Comparison of ENCODE assay signal across 8 mouse cellular contexts in genomic region chr1:86053198-86053921, GRCm38 (mm10). TPM values are rescaled to one million over a fixed set of nuclear protein-coding genes. Genes with fewer than 3 reads are reported as not detected.
DNase-seq lines count a peak whose midpoint lies in the region; ATAC-seq and TF ChIP-seq lines count a peak whose summit lies in the region.
"Had no signal": no experiment of that assay in that cellular context is flagged by ENCODE, and none has a peak within 500 bp of the region (broad histone marks: within the 10 kb centered on the region; RNA-seq: fewer than 3 reads in every experiment).

No protein-coding gene starts in this region.

- H3K4me3 ChIP-seq in midbrain, embryonic 11.5 days (ENCODE audit: low read depth, low read length): no peak overlapping the region
- no peak overlapping the region for H3K4me3 ChIP-seq in midbrain, embryonic 10.5 days
- H3K4me3 ChIP-seq in lung, adult 2 months (replicated peaks; ENCODE audit: extremely low read depth, low read depth, low read length): no peak overlapping the region

- 87% methylated on average over 12 of the region's 12 CpGs for WGBS in midbrain, embryonic 11.5 days
- WGBS in midbrain, embryonic 10.5 days: 87% methylated on average over 12 of the region's 12 CpGs
- 69% methylated on average over 12 of the region's 12 CpGs for WGBS in lung, adult 2 months

- no peaks in the 10 kb centered on the region for H3K27me3 ChIP-seq in midbrain, embryonic 11.5 days (ENCODE audit: control insufficient read depth, insufficient read depth, low read length)
- peaks cover 9% of the 10 kb centered on the region for H3K27me3 ChIP-seq in midbrain, embryonic 10.5 days (ENCODE audit: low read depth, poor library complexity, severe bottlenecking)

- no peak overlapping the region for H3K27ac ChIP-seq in midbrain, embryonic 11.5 days (ENCODE audit: low read depth, low read length)
- no peak overlapping the region for H3K27ac ChIP-seq in midbrain, embryonic 10.5 days (replicated peaks)

- TF ChIP-seq POLR2A in lung, adult 2 months (IDR thresholded peaks at IDR 0.05; ENCODE audit: borderline replicate concordance, extremely low read depth, low read depth, low read length): no peak

- no peaks in the 10 kb centered on the region for H3K4me1 ChIP-seq in midbrain, embryonic 11.5 days (ENCODE audit: control insufficient read depth, insufficient read depth, low read length)
- no peaks in the 10 kb centered on the region for H3K4me1 ChIP-seq in midbrain, embryonic 10.5 days
- H3K4me1 ChIP-seq in lung, adult 2 months (ENCODE audit: control insufficient read depth, insufficient read depth, low read length): no peaks in the 10 kb centered on the region

- DNase-seq in midbrain, embryonic 11.5 days (ENCODE audit: low spot score, missing footprints): peak; percentile 69
- no peak for DNase-seq in midbrain, embryonic 10.5 days (ENCODE audit: low spot score)
- peak; percentile 73 for DNase-seq in cerebellum, adult 9-11 months
- DNase-seq in gastrocnemius, postnatal 36 days: peak; percentile 50 to 66
- DNase-seq in left cerebral cortex, adult 8-10 months (ENCODE audit: low spot score in 2 of 2): peak; percentile 62 to 79
- DNase-seq in lung, adult 2 months: no peak
- no peak for DNase-seq in thymus, postnatal 4 days

- no peak for ATAC-seq in midbrain, embryonic 11.5 days (ENCODE audit: low FRiP score)

- no peak for TF ChIP-seq CTCF in lung, adult 2 months (IDR thresholded peaks at IDR 0.05; ENCODE audit: insufficient read depth, low read length)

- H3K9me3 ChIP-seq in midbrain, embryonic 11.5 days (ENCODE audit: control insufficient read depth, low read length): no peaks in the 10 kb centered on the region
- H3K9me3 ChIP-seq in midbrain, embryonic 10.5 days (replicated peaks): no peaks in the 10 kb centered on the region

- H3K9ac ChIP-seq in midbrain, embryonic 11.5 days (ENCODE audit: low read length): no peak overlapping the region

- no peaks in the 10 kb centered on the region for H3K36me3 ChIP-seq in midbrain, embryonic 11.5 days (ENCODE audit: control insufficient read depth, insufficient read depth, low read length)
- H3K36me3 ChIP-seq in midbrain, embryonic 10.5 days: no peaks in the 10 kb centered on the region

- intact Hi-C loops in gastrocnemius, postnatal 36 days (cut with DNase I): no loop called here

- no peak overlapping the region for H3K4me2 ChIP-seq in midbrain, embryonic 11.5 days

RNA-seq across cellular contexts. Expression of gene 2810459M11Rik, which starts 7.7 kb away (rescaled TPM):
- 0.15 and 0.28 TPM in 2 replicates for polyA plus RNA-seq in midbrain, embryonic 11.5 days (2014; fragmentation: Nextera tagmentation; extraction: Ambion mirVana)
- polyA plus RNA-seq in midbrain, embryonic 10.5 days (2016; fragmentation: Nextera tagmentation; extraction: Ambion mirVana): 0.14 TPM in 1 of 2 replicates, not detected in the other
- total RNA-seq in gastrocnemius, postnatal 36 days (2021): not detected
- 10 to 100 TPM in 3 of 4 experiments, 1 to 10 TPM in 1; 9.0 to 12.6 (median 11.5) TPM for total RNA-seq in left cerebral cortex, adult 8-10 months (2022)
- polyA plus RNA-seq in lung, adult 2 months (2012; rRNA removed): 0.63 and 0.83 TPM in 2 replicates
- total RNA-seq: hematopoietic stem cell, adult 5-6 weeks had no signal

RNA-seq across cellular contexts. Expression of gene Psmd1, which starts 10.8 kb away (rescaled TPM):
- 238 and 259 TPM in 2 replicates for polyA plus RNA-seq in midbrain, embryonic 11.5 days (2014; fragmentation: Nextera tagmentation; extraction: Ambion mirVana)
- polyA plus RNA-seq in midbrain, embryonic 10.5 days (2016; fragmentation: Nextera tagmentation; extraction: Ambion mirVana): 239 and 242 TPM in 2 replicates
- total RNA-seq in gastrocnemius, postnatal 36 days (2021): 100 to 1,000 TPM; 104 to 108 TPM
- 100 to 1,000 TPM; 121 to 131 (median 126) TPM for total RNA-seq in left cerebral cortex, adult 8-10 months (2022)
- 32.9 and 52.4 TPM in 2 replicates for polyA plus RNA-seq in lung, adult 2 months (2012; rRNA removed)

RNA-seq across cellular contexts. Expression of gene Spata3, which starts 36.7 kb away (rescaled TPM):
- not detected in 2 replicates for polyA plus RNA-seq in midbrain, embryonic 11.5 days (2014; fragmentation: Nextera tagmentation; extraction: Ambion mirVana)
- not detected in 2 replicates for polyA plus RNA-seq in midbrain, embryonic 10.5 days (2016; fragmentation: Nextera tagmentation; extraction: Ambion mirVana)
- not detected for total RNA-seq in gastrocnemius, postnatal 36 days (2021)
- total RNA-seq in left cerebral cortex, adult 8-10 months (2022): 1 to 10 TPM in 1 of 4 experiments, under 1 TPM in 3; 0.46 to 2.0 (median 0.66) TPM
- polyA plus RNA-seq in lung, adult 2 months (2012; rRNA removed): 0.21 TPM in 1 of 2 replicates, not detected in the other
- total RNA-seq: hematopoietic stem cell, adult 5-6 weeks had no signal

RNA-seq across cellular contexts. Expression of gene Htr2b, which starts 58.4 kb away (rescaled TPM):
- polyA plus RNA-seq in midbrain, embryonic 11.5 days (2014; fragmentation: Nextera tagmentation; extraction: Ambion mirVana): 0.19 and 0.23 TPM in 2 replicates
- 0.26 and 0.40 TPM in 2 replicates for polyA plus RNA-seq in midbrain, embryonic 10.5 days (2016; fragmentation: Nextera tagmentation; extraction: Ambion mirVana)
- total RNA-seq in gastrocnemius, postnatal 36 days (2021): under 1 TPM in 1 of 2 experiments, not detected in 1; 0.15 TPM
- total RNA-seq in left cerebral cortex, adult 8-10 months (2022): under 1 TPM in 1 of 4 experiments, not detected in 3; 0.98 TPM
- 0.42 and 0.73 TPM in 2 replicates for polyA plus RNA-seq in lung, adult 2 months (2012; rRNA removed)

Comparison
In these comparisons a context has a peak if more than half of its experiments do, and no peak if none do; other contexts are left out.
1. DNase-seq: peak in midbrain, embryonic 11.5 days (single experiment), cerebellum, adult 9-11 months (single experiment), gastrocnemius, postnatal 36 days (2 of 2) and left cerebral cortex, adult 8-10 months (2 of 2); none in midbrain, embryonic 10.5 days (single experiment), lung, adult 2 months (single experiment) and thymus, postnatal 4 days (single experiment).